Mouse (Mus musculus) heart, postnatal 0 days (tissue): ENCODE results near the gene B3gntl1. TPM values are rescaled to one million over a fixed set of nuclear protein-coding genes. Genes with fewer than 3 reads are reported as not detected.

Source experiments
- ATAC-seq: fragments of 200-750 bp; cut with Nextera tagmentation; 2 replicates; pipeline ENCODE4 v1.8.0; 2017; ENCODE audit warnings: low read depth, moderate number of reproducible peaks, moderate library complexity; ENCODE audit not compliant: insufficient read depth
- DNase-seq: peaks from one replicate; pipeline ENCODE4 v3.0.0-alpha.2; 2016; ENCODE audit warnings: low spot score
- H3K27ac ChIP-seq: fragments of 300-500 bp; sonication (generic); 2 replicates; pipeline ENCODE4 v1.5.1; 2014; ENCODE audit warnings: low read depth, mild to moderate bottlenecking
- H3K27me3 ChIP-seq: fragments of 300-500 bp; sonication (generic); 2 replicates; pipeline ENCODE4 v1.6.1; 2014; ENCODE audit warnings: low read length, mixed read lengths; ENCODE audit not compliant: control insufficient read depth, insufficient read depth
- H3K36me3 ChIP-seq: fragments of 300-500 bp; sonication (generic); replicated peaks from 2 replicates; pipeline ENCODE4 v1.6.1; 2014; ENCODE audit warnings: low read length, mixed read lengths; ENCODE audit not compliant: control insufficient read depth, insufficient read depth
- H3K4me1 ChIP-seq: fragments of 300-500 bp; sonication (generic); 2 replicates; pipeline ENCODE4 v1.6.1; 2014; ENCODE audit warnings: antibody characterized with exemption; ENCODE audit not compliant: control insufficient read depth, insufficient read depth
- H3K4me2 ChIP-seq: fragments of 300-500 bp; sonication (generic); 2 replicates; pipeline ENCODE4 v1.6.1; 2014; ENCODE audit warnings: low read depth, mild to moderate bottlenecking, low read length, moderate library complexity
- H3K4me3 ChIP-seq: fragments of 300-500 bp; sonication (generic); 2 replicates; pipeline ENCODE4 v1.5.1; 2014; ENCODE audit warnings: low read depth, low read length
- H3K9ac ChIP-seq: fragments of 300-500 bp; sonication (generic); replicated peaks from 2 replicates; pipeline ENCODE4 v1.6.1; 2014; ENCODE audit warnings: low read depth, low read length, mixed read lengths
- H3K9me3 ChIP-seq: fragments of 300-500 bp; sonication (generic); replicated peaks from 2 replicates; pipeline ENCODE4 v1.6.1; 2016; ENCODE audit warnings: low read length; ENCODE audit not compliant: control insufficient read depth
- CTCF ChIP-seq: IDR thresholded peaks from 2 replicates; pipeline ENCODE4 v1.5.1; 2016; ENCODE audit warnings: antibody characterized with exemption, control low read depth, low read depth
- EP300 ChIP-seq: IDR thresholded peaks from 2 replicates; pipeline ENCODE4 v1.6.1; 2016; ENCODE audit warnings: antibody characterized with exemption, low read depth
- WGBS: fragments of 180-500 bp; shearing (Covaris S2); extraction: QIAGEN DNeasy Blood & Tissue Kit; methylation state at CpG from one replicate; pipeline ENCODE4 v1.1.7; 2014; 5-methylcytosine and 5-hydroxymethylcytosine counted together
- polyA plus RNA-seq: library from polyadenylated mRNA; unstranded; fragments of >200 nt; fragmentation: Nextera tagmentation; extraction: Ambion mirVana; gene quantifications from 2 replicates; pipeline ENCODE4 v1.2.1, GENCODE M21; 2015
- total RNA-seq: library from RNA; depleted of rRNA; stranded (reverse); fragments of >200 nt; gene quantifications from 2 replicates; pipeline ENCODE4 v1.2.3, GENCODE M21; 2014; ENCODE audit warnings: low replicate concordance

The B3gntl1 gene
- total and polyA plus RNA-seq, 2 experiments from 2014 or later: 4.3 to 4.7 TPM

GRCm38 (mm10) chr11:121648166-121648565 is 24.8 kb downstream of the B3gntl1 start:
- DNase-seq (no peak), ATAC-seq (no peak)
- Histone ChIP-seq H3K4me2 (no peak overlapping the region), H3K27me3 (no peaks in the 10 kb centered on the region), H3K36me3 (peaks cover 17% of the 10 kb centered on the region; the same call in 1 of the 2 replicates), H3K27ac (no peak overlapping the region), H3K9ac (no peak overlapping the region), H3K4me3 (no peak overlapping the region), H3K4me1 (no peaks in the 10 kb centered on the region), H3K9me3 (no peaks in the 10 kb centered on the region)
- 69% methylated on average over 5 of the region's 5 CpGs for WGBS
- TF ChIP-seq CTCF (no peak), EP300 (no peak)

- Histone ChIP-seq H3K4me3 (no peak overlapping the region), H3K9me3 (no peaks in the 10 kb centered on the region), H3K4me2 (no peak overlapping the region), H3K36me3 (peaks cover 17% of the 10 kb centered on the region; the same call in 1 of the 2 replicates), H3K27me3 (no peaks in the 10 kb centered on the region), H3K4me1 (no peaks in the 10 kb centered on the region), H3K27ac (no peak overlapping the region), H3K9ac (no peak overlapping the region)
- DNase-seq (no peak), ATAC-seq (no peak)
- TF ChIP-seq EP300 (no peak), CTCF (no peak)
- WGBS: 66% methylated on average over 9 of the region's 9 CpGs
Measured at GRCm38 (mm10) chr11:121647321-121647720, 25.6 kb downstream of the B3gntl1 start.

GRCm38 (mm10) chr11:121645394-121645793 is 27.6 kb downstream of the B3gntl1 start:
- H3K9ac ChIP-seq: no peak overlapping the region
- no peaks in the 10 kb centered on the region for H3K4me1 ChIP-seq
- 83% methylated on average over 6 of the region's 6 CpGs for WGBS
- H3K27me3 ChIP-seq: no peaks in the 10 kb centered on the region
- H3K4me3 ChIP-seq: no peak overlapping the region
- peaks cover 17% of the 10 kb centered on the region; the same call in 1 of the 2 replicates for H3K36me3 ChIP-seq
- ATAC-seq (no peak), DNase-seq (no peak)
- H3K9me3 ChIP-seq: no peaks in the 10 kb centered on the region
- no peak overlapping the region for H3K27ac ChIP-seq
- TF ChIP-seq CTCF: no peak
- no peak for TF ChIP-seq EP300
- H3K4me2 ChIP-seq: no peak overlapping the region

- H3K4me2 ChIP-seq: no peak overlapping the region
Measured at GRCm38 (mm10) chr11:121641501-121642145, 31.3 kb downstream of the B3gntl1 start.

GRCm38 (mm10) chr11:121636646-121637045 is 36.3 kb downstream of the B3gntl1 start:
- WGBS: 91% methylated on average over 10 of the region's 10 CpGs
- no peak overlapping the region for H3K27ac ChIP-seq
- no peak for DNase-seq
- H3K27me3 ChIP-seq: no peaks in the 10 kb centered on the region
- H3K36me3 ChIP-seq: peaks cover 13% of the 10 kb centered on the region
- no peaks in the 10 kb centered on the region for H3K9me3 ChIP-seq
- no peaks in the 10 kb centered on the region for H3K4me1 ChIP-seq
- no peak overlapping the region for H3K4me3 ChIP-seq
- TF ChIP-seq EP300: no peak
- no peak overlapping the region for H3K9ac ChIP-seq
- no peak overlapping the region for H3K4me2 ChIP-seq
- no peak for ATAC-seq

More at GRCm38 (mm10) chr11:121641501-121642145, 31.3 kb downstream of the B3gntl1 start:
- H3K27me3 ChIP-seq: no peaks in the 10 kb centered on the region
- H3K27ac ChIP-seq: no peak overlapping the region
- WGBS: 89% methylated on average over 2 of the region's 2 CpGs
- H3K4me3 ChIP-seq: no peak overlapping the region
- TF ChIP-seq CTCF: no peak
- TF ChIP-seq EP300: no peak
- no peaks in the 10 kb centered on the region for H3K9me3 ChIP-seq
- no peak overlapping the region for H3K9ac ChIP-seq
- H3K36me3 ChIP-seq: peaks cover 24% of the 10 kb centered on the region
- H3K4me1 ChIP-seq: no peaks in the 10 kb centered on the region
- DNase-seq: no peak
- no peak for ATAC-seq

GRCm38 (mm10) chr11:121631410-121631809 is 41.5 kb downstream of the B3gntl1 start:
- H3K36me3 ChIP-seq: peaks cover 21% of the 10 kb centered on the region
- 95% methylated on average over 7 of the region's 7 CpGs for WGBS
- no peak for TF ChIP-seq EP300
- TF ChIP-seq CTCF: no peak

More at GRCm38 (mm10) chr11:121631410-121631809, 41.5 kb downstream of the B3gntl1 start:
- no peaks in the 10 kb centered on the region for H3K9me3 ChIP-seq
- ATAC-seq (no peak), DNase-seq (no peak)
- no peak overlapping the region for H3K4me3 ChIP-seq
- no peak overlapping the region for H3K9ac ChIP-seq
- no peaks in the 10 kb centered on the region for H3K4me1 ChIP-seq
- no peak overlapping the region for H3K27ac ChIP-seq
- no peak overlapping the region for H3K4me2 ChIP-seq
- no peaks in the 10 kb centered on the region for H3K27me3 ChIP-seq
